Comparison of ENCODE assay signal across 15 mouse cellular contexts in genomic region chr1:185802156-185802555, GRCm38 (mm10).
"Had no signal": no experiment of that assay in that cellular context is flagged by ENCODE, and none has a peak within 500 bp of the region (broad histone marks: within the 10 kb centered on the region; RNA-seq: fewer than 3 reads in every experiment).

No protein-coding gene starts in this region.

- H3K27me3 ChIP-seq: neural tube, embryonic 13.5 days; neural tube, embryonic 15.5 days; stomach, embryonic 15.5 days had no signal

- H3K4me3 ChIP-seq: neural tube, embryonic 13.5 days; neural tube, embryonic 15.5 days; stomach, embryonic 15.5 days had no signal

- H3K4me2 ChIP-seq: neural tube, embryonic 13.5 days; neural tube, embryonic 15.5 days; stomach, embryonic 15.5 days had no signal

- H3K36me3 ChIP-seq: neural tube, embryonic 13.5 days; neural tube, embryonic 15.5 days; stomach, embryonic 15.5 days had no signal

- DNase-seq: retina, postnatal 1 day; right cerebral cortex, adult 18-20 months; right cerebral cortex, postnatal 14 days; right cerebral cortex, postnatal 25 days; right cerebral cortex, postnatal 4 days; spleen, adult 18-20 months; thymus, adult 18-20 months; thymus, adult 2 months; thymus, postnatal 14 days; thymus, postnatal 25 days; thymus, postnatal 36 days; thymus, postnatal 4 days had no signal
